Mouse (Mus musculus) C2C12 (cell line): ENCODE measurements around the gene Apmap.

ENCODE experiments used
- CTCF ChIP-seq: IDR thresholded peaks from one replicate; pipeline ENCODE4 v1.5.1; 2011; ENCODE audit not compliant: control insufficient read depth, insufficient read depth, insufficient read length
- FOSL1 ChIP-seq: IDR thresholded peaks from one replicate; pipeline ENCODE4 v1.8.0; 2011; ENCODE audit warnings: mild to moderate bottlenecking, low read length; ENCODE audit not compliant: poor library complexity, insufficient read depth, severe bottlenecking
- MYOD1 ChIP-seq: IDR thresholded peaks from one replicate; pipeline ENCODE4 v1.6.1; 2011; ENCODE audit warnings: low read depth; ENCODE audit not compliant: control insufficient read depth, insufficient read length
- MYOG ChIP-seq: IDR thresholded peaks from one replicate; pipeline ENCODE4 v1.6.1; 2011; ENCODE audit not compliant: control insufficient read depth, insufficient read length; ENCODE audit errors: extremely low read depth
- USF1 ChIP-seq: IDR thresholded peaks from one replicate; pipeline ENCODE4 v1.6.1; 2011; ENCODE audit warnings: low read depth, mild to moderate bottlenecking, control low read depth, moderate library complexity

DNA sequence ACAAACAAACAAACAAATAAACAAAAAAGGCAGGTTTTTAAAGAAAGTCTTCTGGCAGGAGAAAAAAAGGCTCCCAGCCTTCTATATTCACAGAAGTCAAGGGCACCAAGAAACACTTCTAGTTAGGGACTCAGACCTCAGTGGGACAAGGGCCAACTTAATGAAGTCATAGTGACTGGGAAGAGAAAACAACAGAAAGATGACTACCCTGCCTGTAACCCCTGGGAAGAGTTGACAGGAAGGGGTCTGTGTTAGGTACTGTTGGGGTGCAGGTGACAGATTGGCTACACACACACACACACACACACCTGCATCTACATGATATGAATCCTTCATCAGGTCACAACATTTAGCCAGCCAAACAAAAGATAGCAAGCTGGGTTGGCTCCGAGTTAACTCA lies 34.8 kb upstream of the Apmap start:
- TF ChIP-seq CTCF (no peak), FOSL1 (no peak), MYOD1 (no peak), USF1 (no peak), MYOG (no peak)
